Mouse (Mus musculus) kidney, adult 9 months (tissue): ENCODE results near the gene Aqp7.

Experiments
- DNase-seq: peaks from one replicate; pipeline ENCODE4 v3.0.0; 2022

Aqp7 gene

GRCm38 (mm10) chr4:40996302-40996701 is 51.6 kb downstream of the Aqp7 start:
- no peak for DNase-seq

GRCm38 (mm10) chr4:40989633-40990032 is 58.3 kb downstream of the Aqp7 start:
- no peak for DNase-seq

GRCm38 (mm10) chr4:40983686-40984085 is 64.3 kb downstream of the Aqp7 start:
- DNase-seq, result peak; percentile 24
